Mouse (Mus musculus) gastrocnemius, adult 18-20 months (tissue): ENCODE results near the gene Chchd1. TPM values are rescaled to one million over a fixed set of nuclear protein-coding genes. Genes with fewer than 3 reads are reported as not detected.

Experiments
- microRNA-seq: library from miRNA; unstranded; fragments of <30 nt; microRNA quantifications from one replicate; pipeline ENCODE4 v1.2.0, GENCODE M21; 2021
- total RNA-seq, 2 experiments: library from RNA; stranded (reverse); gene quantifications; 2 replicates each; pipeline ENCODE4 v1.2.3; 2021

Chchd1 gene
- total RNA-seq, 2 experiments from 2014 or later = 126 to 132 TPM

Small RNAs within 50 kb of the gene (microRNA-seq; reads per million reads assigned to microRNA genes)
- gene Mir6946 = not detected

Other genes starting within 250 kb of the Chchd1 start
- 10 to 100 TPM; 47.7 to 72.8 TPM for gene Anxa7, start 222.9 kb upstream of the Chchd1 start, total RNA-seq
- gene Mss51, start 206.1 kb upstream of the Chchd1 start, total RNA-seq = 100 to 1,000 TPM; 236 to 409 TPM
- 100 to 1,000 TPM; 190 to 204 TPM for gene Ppp3cb, start 156.4 kb upstream of the Chchd1 start, total RNA-seq
- 1 to 10 TPM; 3.1 to 5.1 TPM for gene Usp54, start 61.9 kb upstream of the Chchd1 start, total RNA-seq
- gene Myoz1, start 46.5 kb upstream of the Chchd1 start, total RNA-seq = 1,000 to 10,000 TPM; 2,763 to 3,247 TPM
- 100 to 1,000 TPM; 141 to 171 TPM for gene Synpo2l, start 34.7 kb upstream of the Chchd1 start, total RNA-seq
- gene Sec24c, start 28.7 kb upstream of the Chchd1 start, total RNA-seq = 10 to 100 TPM; 65.7 to 75.8 TPM
- 1 to 10 TPM; 1.8 to 2.1 TPM for gene Fut11, start 8.0 kb upstream of the Chchd1 start, total RNA-seq
- 10 to 100 TPM; 27.3 to 36.0 TPM for gene Zswim8, start 4.5 kb downstream of the Chchd1 start, total RNA-seq
- 1 to 10 TPM; 5.4 to 7.2 TPM for gene Ndst2, start 31.6 kb downstream of the Chchd1 start, total RNA-seq
- gene Camk2g, start 91.1 kb downstream of the Chchd1 start, total RNA-seq = 100 to 1,000 TPM; 168 to 192 TPM
- 10 to 100 TPM; 13.6 to 29.2 TPM for gene Plau, start 133.7 kb downstream of the Chchd1 start, total RNA-seq
- gene Vcl, start 226.4 kb downstream of the Chchd1 start, total RNA-seq = 10 to 100 TPM; 62.3 to 64.9 TPM